Mouse (Mus musculus) thymus, adult 2 months (tissue): ENCODE measurements around the gene Kazald1.

Source experiments
- CTCF ChIP-seq: fragments of 200-500 bp; IDR thresholded peaks from 2 replicates; pipeline ENCODE4 v1.5.1; 2012; ENCODE audit warnings: mild to moderate bottlenecking, control low read depth, low read length, moderate library complexity, borderline replicate concordance; ENCODE audit not compliant: control insufficient read depth, poor library complexity, insufficient read depth; ENCODE audit errors: extremely low read depth
- POLR2A ChIP-seq: fragments of 200-500 bp; IDR thresholded peaks from 2 replicates; pipeline ENCODE4 v1.6.1; 2012; ENCODE audit warnings: mild to moderate bottlenecking, low read length, control low read depth, moderate library complexity; ENCODE audit not compliant: control insufficient read depth, poor library complexity, insufficient read depth; ENCODE audit errors: extremely low read depth

- no peak for TF ChIP-seq CTCF
- TF ChIP-seq POLR2A = no peak
Measured at GRCm38 (mm10) chr19:45025937-45026568, 49.0 kb upstream of the Kazald1 start.
